Mouse (Mus musculus) midbrain, postnatal 0 days (tissue): ENCODE data around the gene Hsf4. TPM values are rescaled to one million over a fixed set of nuclear protein-coding genes. Genes with fewer than 3 reads are reported as not detected.

ENCODE experiments used
- ATAC-seq: fragments of 200-750 bp; cut with Nextera tagmentation; 2 replicates; pipeline ENCODE4 v1.8.0; 2017; ENCODE audit warnings: moderate number of reproducible peaks, mild to moderate bottlenecking, moderate TSS enrichment, moderate library complexity; ENCODE audit not compliant: low FRiP score
- DNase-seq: peaks from one replicate; pipeline ENCODE4 v3.0.0-alpha.2; 2015; ENCODE audit warnings: low spot score
- H3K27ac ChIP-seq: fragments of 300-500 bp; sonication (generic); 2 replicates; pipeline ENCODE4 v1.5.1; 2014; ENCODE audit warnings: low read depth, mild to moderate bottlenecking, low read length, mixed read lengths
- H3K27me3 ChIP-seq: fragments of 300-500 bp; sonication (generic); 2 replicates; pipeline ENCODE4 v1.6.1; 2014; ENCODE audit warnings: low read length, control low read depth, mixed read lengths; ENCODE audit not compliant: insufficient read depth
- H3K36me3 ChIP-seq: fragments of 300-500 bp; sonication (generic); 2 replicates; pipeline ENCODE4 v1.6.1; 2014; ENCODE audit warnings: low read length, control low read depth, mixed read lengths; ENCODE audit not compliant: insufficient read depth
- H3K4me1 ChIP-seq: fragments of 300-500 bp; sonication (generic); 2 replicates; pipeline ENCODE4 v1.6.1; 2014; ENCODE audit warnings: mild to moderate bottlenecking, control low read depth, antibody characterized with exemption, low read length, mixed read lengths; ENCODE audit not compliant: insufficient read depth
- H3K4me2 ChIP-seq: fragments of 300-500 bp; sonication (generic); 2 replicates; pipeline ENCODE4 v1.6.1; 2014; ENCODE audit warnings: low read depth, mild to moderate bottlenecking, low read length, mixed read lengths; ENCODE audit not compliant: poor library complexity, severe bottlenecking
- H3K4me3 ChIP-seq: fragments of 300-500 bp; sonication (generic); 2 replicates; pipeline ENCODE4 v1.5.1; 2014; ENCODE audit warnings: low read depth, mild to moderate bottlenecking, low read length, moderate library complexity
- H3K9ac ChIP-seq: fragments of 300-500 bp; sonication (generic); replicated peaks from 2 replicates; pipeline ENCODE4 v1.6.1; 2014; ENCODE audit warnings: mild to moderate bottlenecking, low read length, moderate library complexity, mixed read lengths; ENCODE audit not compliant: poor library complexity, severe bottlenecking
- H3K9me3 ChIP-seq: fragments of 300-500 bp; sonication (generic); 2 replicates; pipeline ENCODE4 v1.6.1; 2016; ENCODE audit warnings: low read length, control low read depth
- CTCF ChIP-seq: IDR thresholded peaks from 2 replicates; pipeline ENCODE4 v1.5.1; 2016; ENCODE audit warnings: antibody characterized with exemption, mild to moderate bottlenecking
- WGBS: fragments of 180-500 bp; shearing (Covaris S2); extraction: QIAGEN DNeasy Blood & Tissue Kit; methylation state at CpG from one replicate; pipeline ENCODE4 v1.1.7; 2014; 5-methylcytosine and 5-hydroxymethylcytosine counted together
- polyA plus RNA-seq: library from polyadenylated mRNA; unstranded; fragments of >200 nt; fragmentation: Nextera tagmentation; extraction: Ambion mirVana; gene quantifications from 2 replicates; pipeline ENCODE4 v1.2.1, GENCODE M21; 2015
- total RNA-seq: library from RNA; depleted of rRNA; stranded (reverse); fragments of >200 nt; gene quantifications from 2 replicates; pipeline ENCODE4 v1.2.3, GENCODE M21; 2014

The Hsf4 gene
- total and polyA plus RNA-seq, 2 experiments from 2014 or later = 0.33 to 0.43 TPM

DNA sequence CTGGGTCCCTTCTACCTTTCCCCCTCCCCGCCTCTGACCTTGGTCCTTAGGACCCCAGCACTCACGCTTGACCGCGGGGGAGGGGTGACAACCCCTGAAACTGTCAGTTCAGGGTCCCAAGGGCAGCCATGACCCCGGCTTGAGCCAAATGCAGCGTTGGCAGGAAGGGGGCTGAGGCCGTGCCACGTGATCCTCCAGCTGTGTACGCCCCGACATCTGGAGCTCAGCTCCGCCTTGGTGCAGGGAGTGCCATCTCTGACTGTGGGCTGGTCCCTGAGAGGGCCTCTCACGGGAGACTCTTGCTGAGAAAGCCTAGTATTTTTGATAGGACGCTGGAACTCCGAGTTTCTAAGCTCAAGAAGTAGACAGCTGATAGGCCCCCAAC is 14.6 kb upstream of the Hsf4 start, which contains the start of gene B3gnt9:
B3gnt9 (minus strand) TSS at position 188 of the 385 bp plus-strand sequence.
- H3K4me2 ChIP-seq = peak within 1 kb of the TSS; percentile 97
- H3K27ac ChIP-seq = peak within 1 kb of the TSS; percentile 65
- DNase-seq (peak; percentile 16), ATAC-seq (peak; percentile 15; the same call in 1 of the 2 replicates)
- peak within 1 kb of the TSS; percentile 71 for H3K9ac ChIP-seq
- H3K36me3 ChIP-seq = peaks cover 25% of the 10 kb centered on the region
- H3K4me3 ChIP-seq = peak within 1 kb of the TSS; percentile 64
- peaks cover 5% of the 10 kb centered on the region; the same call in 1 of the 2 replicates for H3K4me1 ChIP-seq
- 4% methylated on average over 14 of the region's 14 CpGs for WGBS
- peaks cover 14% of the 10 kb centered on the region for H3K27me3 ChIP-seq
- TF ChIP-seq CTCF = no peak
- H3K9me3 ChIP-seq = no peaks in the 10 kb centered on the region

DNA sequence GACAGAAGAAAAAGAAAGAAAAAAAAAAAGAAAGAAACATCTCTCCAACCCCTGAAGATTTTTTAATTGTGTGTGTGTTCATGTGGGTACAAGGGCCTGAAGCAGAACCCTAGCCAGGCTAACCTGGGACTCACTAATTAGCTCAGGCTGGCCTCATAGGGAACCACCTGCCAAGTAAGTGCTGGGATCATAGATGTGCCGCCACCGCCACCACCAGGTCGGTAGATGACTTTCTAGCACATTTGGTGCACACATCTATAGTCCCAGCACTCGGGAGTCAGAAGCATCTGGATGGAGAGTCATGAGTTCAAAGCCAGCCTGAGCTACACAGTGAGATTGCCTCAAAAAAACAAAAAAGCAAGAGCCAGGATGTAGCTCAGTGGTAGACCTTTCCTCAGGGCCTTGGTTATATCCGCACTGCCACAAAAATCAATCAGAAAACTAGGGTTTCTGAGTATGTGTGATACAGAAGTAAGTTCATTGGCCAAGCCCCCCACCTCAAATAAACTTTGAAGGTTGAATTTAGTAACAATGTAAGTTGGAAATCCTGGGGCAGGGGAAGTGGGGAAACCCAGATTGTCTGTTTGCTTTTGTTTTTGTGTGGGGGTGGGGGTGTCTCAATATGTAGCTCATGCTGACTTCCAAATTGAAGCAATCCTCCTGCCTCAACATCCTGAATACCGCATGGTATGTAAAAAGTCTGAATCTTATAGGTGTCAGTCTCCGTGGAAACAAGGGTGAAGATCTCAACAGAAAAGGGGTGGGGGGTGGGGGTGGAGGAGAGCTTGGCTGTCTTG is 12.1 kb upstream of the Hsf4 start:
- WGBS = 67% methylated on average over 7 of the region's 7 CpGs
- Histone ChIP-seq H3K9me3 (no peaks in the 10 kb centered on the region), H3K4me1 (peaks cover 5% of the 10 kb centered on the region; the same call in 1 of the 2 replicates), H3K9ac (no peak overlapping the region), H3K4me2 (no peak overlapping the region), H3K36me3 (peaks cover 6% of the 10 kb centered on the region), H3K27ac (no peak overlapping the region), H3K4me3 (no peak overlapping the region), H3K27me3 (peaks cover 32% of the 10 kb centered on the region)
- DNase-seq = no peak
- 0 out of 2 replicates have a peak, but pooled peaks have one; percentile 5 for TF ChIP-seq CTCF
- no peak for ATAC-seq

DNA sequence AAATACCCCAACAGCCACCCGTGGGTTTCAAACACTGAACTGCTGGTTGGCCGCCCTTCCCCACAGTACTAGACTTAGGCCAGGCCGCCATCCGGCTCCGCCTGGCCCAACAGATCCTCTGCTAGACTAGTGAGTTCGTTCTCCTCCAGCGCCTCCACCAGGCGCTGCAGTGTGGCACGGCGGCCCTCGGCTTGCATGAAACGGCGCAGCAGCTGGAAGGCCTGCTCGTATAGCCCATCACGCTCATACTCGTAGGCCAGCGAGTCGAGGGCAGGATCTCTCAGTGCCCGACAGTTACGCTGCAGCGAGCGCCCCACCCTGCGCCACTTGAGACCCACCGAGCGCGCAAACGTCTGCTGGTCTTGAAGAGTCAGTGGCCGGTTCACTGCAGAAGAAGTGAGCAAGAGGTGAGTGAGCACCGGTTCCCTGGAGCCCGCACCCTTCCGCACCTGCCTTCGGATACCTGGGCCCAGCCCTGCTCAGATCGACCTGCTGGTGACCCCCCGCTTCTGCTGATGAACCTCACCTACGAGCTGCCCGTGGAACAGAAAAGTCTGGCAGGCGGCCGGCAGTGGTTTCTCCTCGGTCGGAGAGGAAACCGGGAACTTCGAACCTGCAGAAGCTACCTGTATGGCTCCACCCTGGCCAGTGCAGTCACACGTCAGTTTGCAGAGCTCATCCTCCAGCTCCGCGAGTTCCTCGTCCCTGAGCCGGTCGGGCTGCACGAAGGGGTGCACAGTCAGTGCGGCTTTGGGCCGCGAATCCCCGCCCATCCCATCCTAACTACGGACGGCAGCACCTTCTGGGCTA is 10.5 kb upstream of the Hsf4 start:
- H3K27me3 ChIP-seq = peaks cover 35% of the 10 kb centered on the region
- H3K36me3 ChIP-seq = no peaks in the 10 kb centered on the region
- H3K4me2 ChIP-seq = peak overlapping the region; percentile 59
- 5% methylated on average over 55 of the region's 55 CpGs for WGBS
- TF ChIP-seq CTCF = peak; percentile 49
- H3K4me3 ChIP-seq = peak overlapping the region; percentile 29
- peak; percentile 26 for ATAC-seq
- no peak overlapping the region for H3K27ac ChIP-seq
- 0 out of 2 replicates have a peak overlapping the region, but pooled peaks have one; percentile 3 for H3K9ac ChIP-seq
- peak; percentile 54 for DNase-seq
- H3K9me3 ChIP-seq = no peaks in the 10 kb centered on the region
- H3K4me1 ChIP-seq = peaks cover 5% of the 10 kb centered on the region; the same call in 1 of the 2 replicates

DNA sequence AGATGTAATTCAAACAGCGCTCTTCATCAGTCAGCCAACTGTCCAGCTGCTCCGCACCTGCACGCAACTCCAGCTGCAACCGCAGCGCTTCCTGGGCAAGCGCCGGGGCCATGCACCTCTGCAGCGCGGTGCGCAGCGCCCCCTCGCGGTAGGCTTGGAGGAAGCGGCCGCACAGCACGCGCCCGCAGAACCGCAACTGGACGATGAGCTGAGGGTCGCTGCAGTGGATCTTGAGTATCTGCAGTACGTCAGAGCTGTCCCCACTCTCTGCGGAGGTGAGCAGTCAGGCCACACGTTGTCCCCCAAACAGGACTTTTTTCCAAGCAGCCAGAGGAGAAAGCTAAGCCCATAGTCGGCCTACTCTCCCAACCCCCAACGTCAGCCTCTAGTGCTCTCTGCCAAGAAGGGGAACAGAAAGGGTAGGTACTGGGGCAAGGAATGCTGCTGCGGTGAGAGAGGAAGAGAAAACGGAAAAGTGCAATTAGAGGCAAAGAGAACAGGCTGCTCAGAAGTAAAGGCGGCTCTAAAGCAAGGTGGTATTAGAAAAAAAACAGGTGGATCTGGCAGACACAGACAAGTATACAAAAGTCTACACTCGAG is 9.8 kb upstream of the Hsf4 start:
- ATAC-seq (peak; percentile 68), DNase-seq (peak; percentile 75)
- peaks cover 5% of the 10 kb centered on the region; the same call in 1 of the 2 replicates for H3K4me1 ChIP-seq
- peak overlapping the region; percentile 29 for H3K4me3 ChIP-seq
- H3K4me2 ChIP-seq = peak overlapping the region; percentile 59
- no peak overlapping the region for H3K27ac ChIP-seq
- H3K36me3 ChIP-seq = no peaks in the 10 kb centered on the region
- 0 out of 2 replicates have a peak overlapping the region, but pooled peaks have one; percentile 3 for H3K9ac ChIP-seq
- no peaks in the 10 kb centered on the region for H3K9me3 ChIP-seq
- peak; percentile 97 for TF ChIP-seq CTCF
- 4% methylated on average over 30 of the region's 30 CpGs for WGBS
- peaks cover 41% of the 10 kb centered on the region for H3K27me3 ChIP-seq

DNA sequence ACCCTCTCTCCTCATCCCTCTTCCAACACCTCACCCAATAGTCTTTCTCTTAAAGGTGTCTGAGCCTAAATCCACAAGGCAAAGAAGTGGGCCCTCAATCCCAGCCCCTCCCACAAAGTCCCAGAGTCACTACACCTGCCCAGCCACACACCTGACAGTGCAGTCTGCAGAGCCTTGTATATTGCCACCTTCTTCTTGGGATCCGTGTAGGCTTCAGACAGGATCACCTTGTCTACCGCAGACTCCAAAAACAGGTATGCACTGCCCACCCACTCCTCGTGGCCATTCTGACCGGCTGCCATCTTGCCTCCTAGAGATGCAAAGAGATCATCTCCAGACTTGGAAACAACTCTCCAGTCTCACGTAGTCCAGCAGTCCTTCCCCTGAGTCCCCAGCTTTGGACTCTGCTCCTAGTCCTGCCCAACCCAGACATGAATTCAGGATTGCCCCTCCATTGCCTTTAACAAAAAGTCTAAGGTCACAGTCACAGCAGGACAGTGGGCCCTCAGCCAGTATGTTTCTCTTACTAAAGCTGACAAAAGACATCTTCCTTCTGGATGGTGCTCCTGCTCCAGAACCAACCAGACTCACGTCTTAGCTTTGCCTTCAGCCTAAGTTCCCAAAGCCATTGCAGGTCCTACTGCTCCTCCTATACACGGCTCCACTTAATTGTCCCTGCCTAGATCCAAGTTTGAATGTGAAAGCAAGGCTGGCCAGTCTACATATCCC is 9.1 kb upstream of the Hsf4 start:
- no peaks in the 10 kb centered on the region for H3K9me3 ChIP-seq
- no peak for TF ChIP-seq CTCF
- H3K9ac ChIP-seq = no peak overlapping the region
- no peaks in the 10 kb centered on the region for H3K36me3 ChIP-seq
- H3K27ac ChIP-seq = no peak overlapping the region
- H3K4me1 ChIP-seq = no peaks in the 10 kb centered on the region
- DNase-seq (no peak), ATAC-seq (no peak)
- H3K4me2 ChIP-seq = no peak overlapping the region
- no peak overlapping the region for H3K4me3 ChIP-seq
- WGBS = 67% methylated on average over 7 of the region's 7 CpGs
- peaks cover 47% of the 10 kb centered on the region for H3K27me3 ChIP-seq
